Mouse (Mus musculus): ENCODE measurements around the gene Abcc4.

DNA sequence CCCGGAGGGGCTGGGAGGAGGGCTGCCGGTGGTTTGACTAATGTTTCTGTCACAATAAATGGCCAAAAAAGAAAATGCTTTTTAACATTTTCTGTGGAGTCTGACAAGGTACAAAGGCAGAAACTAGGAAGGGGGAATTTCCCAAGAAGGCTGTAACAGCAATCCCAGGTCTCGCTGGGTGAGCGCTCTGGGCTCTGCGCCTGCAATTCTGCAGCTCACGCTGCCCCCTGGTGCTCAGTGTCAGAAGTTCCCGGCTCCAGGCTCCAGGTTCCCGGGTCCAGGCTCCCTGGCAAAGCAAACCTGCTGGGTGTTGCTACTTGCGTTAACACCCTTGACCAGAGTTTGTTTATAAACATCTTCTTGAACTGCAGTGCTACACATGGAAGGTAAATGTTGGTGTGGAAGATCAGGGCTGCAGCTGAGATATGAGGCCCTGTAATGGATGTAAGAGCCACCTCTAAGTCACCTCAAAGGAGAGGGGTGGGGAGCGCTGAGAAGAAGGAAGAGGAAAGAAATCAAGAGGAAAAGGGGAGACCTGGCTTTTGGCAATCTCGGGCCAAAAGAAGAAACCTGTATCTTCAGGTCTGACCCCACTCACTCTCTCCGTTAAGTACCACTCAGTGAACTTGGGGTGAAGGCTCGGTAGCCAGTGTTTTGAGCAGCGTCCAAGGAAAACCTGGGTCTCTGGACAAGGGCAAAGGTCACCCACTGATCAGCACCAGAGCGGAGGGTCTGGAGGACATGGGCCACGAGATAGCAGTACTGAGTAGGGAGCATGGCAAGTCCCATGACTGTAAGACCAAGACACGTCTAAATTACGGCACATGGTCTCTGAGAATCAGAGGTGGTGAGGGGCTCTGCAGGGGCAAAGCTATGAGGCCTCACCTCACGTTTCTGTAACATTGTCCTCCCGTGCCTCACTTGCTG lies 114.3 kb downstream of the Abcc4 start:
- TF ChIP-seq CTCF (conservative IDR thresholded peaks at IDR 0.05; ENCODE audit: low read length) (peak; percentile 64), POU5F1 (IDR thresholded peaks at IDR 0.05; ENCODE audit: borderline replicate concordance, low read length) (no peak), NANOG (IDR thresholded peaks at IDR 0.05; ENCODE audit: borderline replicate concordance, low read length) (no peak)

Measured in E14TG2a.4 (cell line).